Mouse (Mus musculus): Measurements from ENCODE around the gene Abhd14b.

DNA sequence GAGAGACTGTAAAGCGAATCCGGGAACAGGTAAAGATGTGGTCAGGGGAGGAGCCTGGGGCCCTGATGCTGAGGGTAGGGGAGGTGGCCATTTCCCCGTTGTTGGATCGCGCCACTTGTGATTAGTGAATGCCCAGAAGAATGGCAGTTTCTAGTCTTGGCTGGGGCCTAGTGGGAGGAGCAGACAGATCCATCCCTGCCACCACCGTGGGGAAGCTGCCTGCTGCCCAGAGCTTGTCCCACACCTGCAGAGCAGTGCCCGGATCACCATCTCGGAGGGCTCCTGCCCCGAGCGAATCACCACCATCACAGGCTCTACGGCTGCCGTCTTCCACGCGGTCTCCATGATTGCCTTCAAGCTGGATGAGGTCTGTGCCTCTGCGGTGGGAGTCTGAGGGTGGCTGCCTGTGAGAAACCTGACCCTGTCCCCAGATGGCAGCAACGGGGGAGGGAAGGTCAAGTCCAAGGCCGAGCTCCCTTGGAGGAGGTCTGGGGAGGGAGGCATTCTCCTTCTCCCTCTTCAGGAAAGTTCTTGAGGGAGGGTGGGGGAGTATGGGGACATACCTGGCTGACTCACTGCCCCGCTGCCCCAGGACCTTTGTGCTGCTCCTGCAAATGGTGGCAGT is 13.3 kb downstream of the Abhd14b start:
- TF ChIP-seq HCFC1 (IDR thresholded peaks at IDR 0.05; ENCODE audit: borderline replicate concordance, insufficient read depth, low read length) (no peak), CHD2 (IDR thresholded peaks at IDR 0.05; ENCODE audit: low read depth, low read length) (no peak), ZNF384 (IDR thresholded peaks at IDR 0.05; ENCODE audit: low read depth, low read length) (no peak), MAFK (IDR thresholded peaks at IDR 0.05; ENCODE audit: insufficient read depth, low read depth, low read length) (no peak)
